Mouse (Mus musculus) heart, postnatal 0 days (tissue): ENCODE measurements at regions not wholly inside any gene's neighbourhood (a gene's known extent, or its start where the extent isn't known, plus 50 kb on each side); places are given as distances from the start of the nearest gene placed in this dataset.

Source experiments
- ATAC-seq: fragments of 200-750 bp; cut with Nextera tagmentation; 2 replicates; pipeline ENCODE4 v1.8.0; 2017; ENCODE audit warnings: low read depth, moderate number of reproducible peaks, moderate library complexity; ENCODE audit not compliant: insufficient read depth
- DNase-seq: peaks from one replicate; pipeline ENCODE4 v3.0.0-alpha.2; 2016; ENCODE audit warnings: low spot score
- H3K27ac ChIP-seq: fragments of 300-500 bp; sonication (generic); 2 replicates; pipeline ENCODE4 v1.5.1; 2014; ENCODE audit warnings: low read depth, mild to moderate bottlenecking
- H3K27me3 ChIP-seq: fragments of 300-500 bp; sonication (generic); 2 replicates; pipeline ENCODE4 v1.6.1; 2014; ENCODE audit warnings: low read length, mixed read lengths; ENCODE audit not compliant: control insufficient read depth, insufficient read depth
- H3K36me3 ChIP-seq: fragments of 300-500 bp; sonication (generic); replicated peaks from 2 replicates; pipeline ENCODE4 v1.6.1; 2014; ENCODE audit warnings: low read length, mixed read lengths; ENCODE audit not compliant: control insufficient read depth, insufficient read depth
- H3K4me1 ChIP-seq: fragments of 300-500 bp; sonication (generic); 2 replicates; pipeline ENCODE4 v1.6.1; 2014; ENCODE audit warnings: antibody characterized with exemption; ENCODE audit not compliant: control insufficient read depth, insufficient read depth
- H3K4me2 ChIP-seq: fragments of 300-500 bp; sonication (generic); 2 replicates; pipeline ENCODE4 v1.6.1; 2014; ENCODE audit warnings: low read depth, mild to moderate bottlenecking, low read length, moderate library complexity
- H3K4me3 ChIP-seq: fragments of 300-500 bp; sonication (generic); 2 replicates; pipeline ENCODE4 v1.5.1; 2014; ENCODE audit warnings: low read depth, low read length
- H3K9ac ChIP-seq: fragments of 300-500 bp; sonication (generic); replicated peaks from 2 replicates; pipeline ENCODE4 v1.6.1; 2014; ENCODE audit warnings: low read depth, low read length, mixed read lengths
- H3K9me3 ChIP-seq: fragments of 300-500 bp; sonication (generic); replicated peaks from 2 replicates; pipeline ENCODE4 v1.6.1; 2016; ENCODE audit warnings: low read length; ENCODE audit not compliant: control insufficient read depth
- CTCF ChIP-seq: IDR thresholded peaks from 2 replicates; pipeline ENCODE4 v1.5.1; 2016; ENCODE audit warnings: antibody characterized with exemption, control low read depth, low read depth
- EP300 ChIP-seq: IDR thresholded peaks from 2 replicates; pipeline ENCODE4 v1.6.1; 2016; ENCODE audit warnings: antibody characterized with exemption, low read depth
- WGBS: fragments of 180-500 bp; shearing (Covaris S2); extraction: QIAGEN DNeasy Blood & Tissue Kit; methylation state at CpG from one replicate; pipeline ENCODE4 v1.1.7; 2014; 5-methylcytosine and 5-hydroxymethylcytosine counted together

DNA sequence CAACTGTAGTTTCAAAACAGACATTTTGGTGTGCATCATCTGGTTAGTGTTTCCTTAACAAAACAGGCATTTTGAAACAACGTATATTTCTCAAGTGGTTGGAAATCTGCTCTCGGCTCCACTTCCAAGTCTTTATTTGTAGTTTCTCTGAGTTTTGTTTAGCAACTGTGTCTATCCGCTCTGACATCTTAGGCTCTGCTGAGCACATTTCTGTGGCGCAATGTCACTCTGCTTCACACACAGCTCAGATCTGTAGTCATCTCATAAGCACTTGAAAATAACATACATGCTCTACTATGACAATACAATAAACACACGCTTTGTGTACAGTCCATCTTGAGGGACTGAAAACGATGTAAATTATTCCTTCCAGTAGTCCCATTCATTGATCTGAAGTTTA is 135.9 kb downstream of the Wdr11 start:
- H3K4me1 ChIP-seq = no peaks in the 10 kb centered on the region
- no peak overlapping the region for H3K9ac ChIP-seq
- ATAC-seq (no peak), DNase-seq (no peak)
- H3K4me3 ChIP-seq = no peak overlapping the region
- no peak for TF ChIP-seq CTCF
- no peak for TF ChIP-seq EP300
- no peak overlapping the region for H3K27ac ChIP-seq
- no peaks in the 10 kb centered on the region for H3K9me3 ChIP-seq
- H3K36me3 ChIP-seq = no peaks in the 10 kb centered on the region
- H3K27me3 ChIP-seq = no peaks in the 10 kb centered on the region
- WGBS = 83% methylated on average over 6 of the region's 6 CpGs
- no peak overlapping the region for H3K4me2 ChIP-seq

DNA sequence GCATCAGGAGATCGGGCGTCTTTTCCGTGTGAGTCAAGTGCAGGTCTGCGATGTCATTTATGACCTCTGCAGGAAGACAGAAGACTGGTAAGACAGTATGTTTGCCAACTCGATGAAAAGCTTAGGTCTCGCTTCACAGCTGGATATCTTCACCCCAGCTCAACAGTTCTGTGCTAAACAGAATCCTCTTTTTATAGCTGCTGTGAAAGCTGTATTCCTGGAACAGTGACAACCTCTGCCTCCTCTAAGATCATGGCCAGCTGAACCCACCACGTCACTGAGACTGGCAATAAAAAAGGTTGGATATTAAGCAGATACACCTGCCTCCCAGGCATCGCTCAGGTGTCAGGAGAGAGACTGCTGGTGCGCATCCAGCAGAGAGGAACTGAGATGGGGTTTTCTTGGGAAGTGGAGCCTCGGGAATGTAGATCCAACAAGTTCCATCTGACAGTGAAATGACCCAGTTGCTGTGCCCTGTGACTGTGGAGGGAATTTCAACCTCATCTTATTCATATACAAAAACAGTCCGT is 138.1 kb downstream of the Wdr11 start:
- Histone ChIP-seq H3K27ac (no peak overlapping the region), H3K27me3 (no peaks in the 10 kb centered on the region), H3K4me2 (no peak overlapping the region), H3K4me3 (no peak overlapping the region), H3K9ac (no peak overlapping the region), H3K4me1 (no peaks in the 10 kb centered on the region), H3K9me3 (no peaks in the 10 kb centered on the region), H3K36me3 (no peaks in the 10 kb centered on the region)
- no peak for TF ChIP-seq EP300
- TF ChIP-seq CTCF = no peak
- 50% methylated on average over 11 of the region's 11 CpGs for WGBS
- no peak for DNase-seq
- no peak for ATAC-seq

DNA sequence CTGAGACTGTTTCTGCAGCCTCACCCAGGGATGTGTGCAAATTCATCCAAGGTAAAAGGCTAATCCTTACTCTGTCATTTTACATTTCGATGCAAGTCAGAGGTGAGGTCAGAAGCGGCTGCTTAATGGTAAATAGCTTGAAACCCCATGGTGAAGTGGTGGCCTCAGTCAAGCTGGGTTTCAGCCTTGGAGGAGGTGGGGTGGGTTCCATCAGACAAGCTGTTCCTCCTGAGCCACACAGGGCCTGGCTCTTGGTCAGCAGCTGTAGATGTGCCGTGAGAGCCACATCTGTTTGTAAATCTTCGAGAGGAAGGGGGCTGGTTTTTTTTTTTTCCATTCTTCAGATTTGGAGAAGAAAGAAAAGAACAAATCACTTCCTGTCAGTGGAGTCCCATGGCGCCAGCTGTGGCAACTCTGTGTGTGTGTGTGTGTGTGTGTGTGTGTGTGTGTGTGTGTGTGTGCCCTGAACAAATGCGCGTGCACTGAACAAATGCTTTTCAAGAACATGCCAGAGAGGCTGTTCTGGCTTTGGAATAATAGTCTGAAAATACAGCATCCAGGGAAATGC is 139.2 kb downstream of the Wdr11 start:
- Histone ChIP-seq H3K4me1 (no peaks in the 10 kb centered on the region), H3K4me2 (no peak overlapping the region), H3K4me3 (no peak overlapping the region), H3K36me3 (no peaks in the 10 kb centered on the region), H3K27ac (no peak overlapping the region), H3K9me3 (no peaks in the 10 kb centered on the region), H3K9ac (no peak overlapping the region), H3K27me3 (no peaks in the 10 kb centered on the region)
- 60% methylated on average over 7 of the region's 7 CpGs for WGBS
- no peak for ATAC-seq
- no peak for DNase-seq
- TF ChIP-seq EP300 (no peak), CTCF (no peak)

- Histone ChIP-seq H3K36me3 (no peaks in the 10 kb centered on the region), H3K4me2 (no peak overlapping the region), H3K9me3 (no peaks in the 10 kb centered on the region), H3K4me3 (no peak overlapping the region), H3K4me1 (no peaks in the 10 kb centered on the region), H3K27me3 (no peaks in the 10 kb centered on the region), H3K27ac (no peak overlapping the region), H3K9ac (no peak overlapping the region)
- no peak for ATAC-seq
- DNase-seq = no peak
- TF ChIP-seq CTCF = no peak
- 72% methylated on average over 4 of the region's 4 CpGs for WGBS
Observed at GRCm38 (mm10) chr7:129742657-129743056, 151.0 kb downstream of the Wdr11 start.

- Histone ChIP-seq H3K4me2 (no peak overlapping the region), H3K4me3 (no peak overlapping the region), H3K9ac (no peak overlapping the region), H3K27ac (no peak overlapping the region), H3K4me1 (no peaks in the 10 kb centered on the region), H3K27me3 (no peaks in the 10 kb centered on the region), H3K36me3 (no peaks in the 10 kb centered on the region), H3K9me3 (0 out of 2 replicates have a peak, but pooled peaks cover 5% of the 10 kb centered on the region)
- 65% methylated on average over 16 of the region's 16 CpGs for whole genome bisulfite sequencing
- DNase-seq (no peak), ATAC-seq (no peak)
- no peak for TF ChIP-seq CTCF
- no peak for TF ChIP-seq EP300
Observed at GRCm38 (mm10) chr7:129743955-129744666, 152.4 kb downstream of the Wdr11 start.
